Mouse (Mus musculus) intestine, postnatal 0 days (tissue): Measurements from ENCODE around the gene Nfatc2. TPM values are rescaled to one million over a fixed set of nuclear protein-coding genes. Genes with fewer than 3 reads are reported as not detected.

Experiments used
- ATAC-seq: fragments of 200-750 bp; cut with Nextera tagmentation; 2 replicates; pipeline ENCODE4 v1.8.0; 2017; ENCODE audit warnings: mild to moderate bottlenecking, moderate TSS enrichment, moderate library complexity
- H3K27ac ChIP-seq: fragments of 300-500 bp; sonication (generic); 2 replicates; pipeline ENCODE4 v1.5.1; 2014; ENCODE audit warnings: mild to moderate bottlenecking, low read depth, low read length, moderate library complexity
- H3K27me3 ChIP-seq: fragments of 300-500 bp; sonication (generic); replicated peaks from 2 replicates; pipeline ENCODE4 v1.6.1; 2014; ENCODE audit warnings: low read length, mixed read lengths; ENCODE audit not compliant: control insufficient read depth, insufficient read depth
- H3K36me3 ChIP-seq: fragments of 300-500 bp; sonication (generic); 2 replicates; pipeline ENCODE4 v1.6.1; 2014; ENCODE audit warnings: mild to moderate bottlenecking, moderate library complexity; ENCODE audit not compliant: control insufficient read depth, insufficient read depth
- H3K4me1 ChIP-seq: fragments of 300-500 bp; sonication (generic); replicated peaks from 2 replicates; pipeline ENCODE4 v1.6.1; 2014; ENCODE audit warnings: antibody characterized with exemption, low read length, mixed read lengths; ENCODE audit not compliant: control insufficient read depth, insufficient read depth
- H3K4me2 ChIP-seq: fragments of 300-500 bp; sonication (generic); replicated peaks from 2 replicates; pipeline ENCODE4 v1.6.1; 2014; ENCODE audit warnings: low read depth, mild to moderate bottlenecking, moderate library complexity
- H3K4me3 ChIP-seq: fragments of 300-500 bp; sonication (generic); 2 replicates; pipeline ENCODE4 v1.5.1; 2014; ENCODE audit warnings: low read depth, low read length
- H3K9ac ChIP-seq: fragments of 300-500 bp; sonication (generic); 2 replicates; pipeline ENCODE4 v1.6.1; 2014; ENCODE audit warnings: mild to moderate bottlenecking, low read depth, low read length
- H3K9me3 ChIP-seq: fragments of 300-500 bp; sonication (generic); 2 replicates; pipeline ENCODE4 v1.6.1; 2016; ENCODE audit warnings: mixed run types; ENCODE audit not compliant: control insufficient read depth
- CTCF ChIP-seq: sonication (generic); IDR thresholded peaks from 2 replicates; pipeline ENCODE4 v1.5.1; 2016; ENCODE audit warnings: low read depth, mild to moderate bottlenecking, control low read depth, antibody characterized with exemption, moderate library complexity
- WGBS: fragments of 180-500 bp; shearing (Covaris S2); extraction: QIAGEN DNeasy Blood & Tissue Kit; methylation state at CpG from one replicate; pipeline ENCODE4 v1.1.7; 2014; 5-methylcytosine and 5-hydroxymethylcytosine counted together
- polyA plus RNA-seq: library from polyadenylated mRNA; unstranded; fragments of >200 nt; fragmentation: Nextera tagmentation; extraction: Ambion mirVana; gene quantifications from 2 replicates; pipeline ENCODE4 v1.2.1, GENCODE M21; 2015

Gene Nfatc2
- polyA plus RNA-seq, 1 experiment from 2014 or later, result 1.5 TPM

GRCm38 (mm10) chr2:168595693-168596092 is 5.8 kb downstream of the Nfatc2 start:
- Histone ChIP-seq H3K27ac (no peak overlapping the region), H3K9me3 (no peaks in the 10 kb centered on the region), H3K4me2 (no peak overlapping the region), H3K4me3 (no peak overlapping the region), H3K27me3 (peaks cover 14% of the 10 kb centered on the region; the same call in 1 of the 2 replicates), H3K36me3 (no peaks in the 10 kb centered on the region), H3K9ac (no peak overlapping the region), H3K4me1 (no peaks in the 10 kb centered on the region)
- no peak for ATAC-seq
- TF ChIP-seq CTCF, result no peak
- 84% methylated on average over 7 of the region's 7 CpGs for WGBS

GRCm38 (mm10) chr2:168593676-168594075 is 7.8 kb downstream of the Nfatc2 start:
- 80% methylated on average over 6 of the region's 6 CpGs for WGBS
- Histone ChIP-seq H3K4me2 (no peak overlapping the region), H3K9ac (no peak overlapping the region), H3K27me3 (peaks cover 3% of the 10 kb centered on the region; the same call in 1 of the 2 replicates), H3K36me3 (no peaks in the 10 kb centered on the region), H3K27ac (no peak overlapping the region), H3K4me1 (no peaks in the 10 kb centered on the region; the same call in 1 of the 2 replicates), H3K4me3 (no peak overlapping the region), H3K9me3 (no peaks in the 10 kb centered on the region)
- no peak for ATAC-seq
- TF ChIP-seq CTCF, result no peak

GRCm38 (mm10) chr2:168593004-168593403 is 8.5 kb downstream of the Nfatc2 start:
- WGBS, result 84% methylated on average over 5 of the region's 5 CpGs
- Histone ChIP-seq H3K9ac (no peak overlapping the region), H3K4me3 (no peak overlapping the region), H3K9me3 (no peaks in the 10 kb centered on the region), H3K27ac (no peak overlapping the region), H3K4me1 (no peaks in the 10 kb centered on the region; the same call in 1 of the 2 replicates), H3K27me3 (peaks cover 3% of the 10 kb centered on the region; the same call in 1 of the 2 replicates), H3K4me2 (no peak overlapping the region), H3K36me3 (no peaks in the 10 kb centered on the region)
- peak; percentile 61 for TF ChIP-seq CTCF
- no peak for ATAC-seq

- WGBS, result 63% methylated on average over 2 of the region's 2 CpGs
- H3K4me3 ChIP-seq, result no peak overlapping the region
- H3K27me3 ChIP-seq, result 0 out of 2 replicates have a peak, but pooled peaks cover 3% of the 10 kb centered on the region
- no peaks in the 10 kb centered on the region for H3K9me3 ChIP-seq
- H3K9ac ChIP-seq, result no peak overlapping the region
- no peak overlapping the region for H3K27ac ChIP-seq
- ATAC-seq, result no peak
- H3K36me3 ChIP-seq, result no peaks in the 10 kb centered on the region
- H3K4me1 ChIP-seq, result no peaks in the 10 kb centered on the region; the same call in 1 of the 2 replicates
- no peak for TF ChIP-seq CTCF
- no peak overlapping the region for H3K4me2 ChIP-seq
Observed at GRCm38 (mm10) chr2:168591076-168591475, 10.4 kb downstream of the Nfatc2 start.

- no peaks in the 10 kb centered on the region for H3K9me3 ChIP-seq
- WGBS, result 27% methylated on average over 10 of the region's 10 CpGs
- no peak for TF ChIP-seq CTCF
- no peak overlapping the region for H3K9ac ChIP-seq
- H3K4me3 ChIP-seq, result peak overlapping the region; percentile 54
- H3K27me3 ChIP-seq, result 0 out of 2 replicates have a peak, but pooled peaks cover 3% of the 10 kb centered on the region
- no peak overlapping the region for H3K27ac ChIP-seq
- no peaks in the 10 kb centered on the region; the same call in 1 of the 2 replicates for H3K4me1 ChIP-seq
- no peaks in the 10 kb centered on the region for H3K36me3 ChIP-seq
- peak; percentile 19 for ATAC-seq
- peak overlapping the region; percentile 87 for H3K4me2 ChIP-seq
Observed at GRCm38 (mm10) chr2:168590556-168590955, 10.9 kb downstream of the Nfatc2 start.

GRCm38 (mm10) chr2:168590168-168590551 is 11.3 kb downstream of the Nfatc2 start:
- H3K27ac ChIP-seq, result no peak overlapping the region
- H3K4me2 ChIP-seq, result peak overlapping the region; percentile 87
- H3K9ac ChIP-seq, result peak overlapping the region; percentile 45
- H3K4me3 ChIP-seq, result peak overlapping the region; percentile 54
- WGBS, result 2% methylated on average over 31 of the region's 38 CpGs
- no peaks in the 10 kb centered on the region; the same call in 1 of the 2 replicates for H3K4me1 ChIP-seq
- peak; percentile 87 for ATAC-seq
- no peaks in the 10 kb centered on the region for H3K36me3 ChIP-seq
- H3K27me3 ChIP-seq, result 0 out of 2 replicates have a peak, but pooled peaks cover 3% of the 10 kb centered on the region
- TF ChIP-seq CTCF, result no peak
- H3K9me3 ChIP-seq, result no peaks in the 10 kb centered on the region
